Mouse (Mus musculus) erythroblast, embryonic 14.5 days (primary cell): ENCODE measurements around the gene Stat5a.

ENCODE experiments used
- GATA1 ChIP-seq: IDR thresholded peaks from 2 replicates; pipeline ENCODE4 v1.6.1; 2012; ENCODE audit warnings: low read length, inconsistent platforms, mixed read lengths
- TAL1 ChIP-seq: IDR thresholded peaks from 3 replicates; pipeline ENCODE4 v1.6.1; 2012; ENCODE audit warnings: low read length, inconsistent platforms, mixed read lengths

- TF ChIP-seq GATA1 (no peak), TAL1 (no peak)
These were observed 4.9 kb upstream of the Stat5a start for GRCm38 (mm10) chr11:100854268-100854667.
